Mouse (Mus musculus): ENCODE results near the gene Gabpb1. TPM values are rescaled to one million over a fixed set of nuclear protein-coding genes. Genes with fewer than 3 reads are reported as not detected.

Gabpb1 gene
- polyA plus RNA-seq (2014; fragmentation: Nextera tagmentation; extraction: Ambion mirVana) = 47.4 and 65.8 TPM in 2 replicates

GRCm38 (mm10) chr2:126676122-126676515, at the start of gene Gabpb1:
Gene Gabpb1 (minus strand): TSS chr2:126676337.
- Histone ChIP-seq H3K9me3 (ENCODE audit: control insufficient read depth, low read length) (0 out of 2 replicates have a peak, but pooled peaks cover 6% of the 10 kb centered on the region), H3K4me1 (ENCODE audit: control insufficient read depth, insufficient read depth, low read length) (peaks cover 23% of the 10 kb centered on the region), H3K9ac (ENCODE audit: low read depth, low read length) (peak within 1 kb of the TSS; percentile 100), H3K4me2 (replicated peaks; ENCODE audit: low read depth, low read length) (peak within 1 kb of the TSS; percentile 57), H3K36me3 (ENCODE audit: control insufficient read depth, insufficient read depth, low read length) (no peaks in the 10 kb centered on the region; the same call in 1 of the 2 replicates), H3K4me3 (ENCODE audit: low read length) (peak within 1 kb of the TSS; percentile 94), H3K27me3 (ENCODE audit: control insufficient read depth, insufficient read depth, low read length) (no peaks in the 10 kb centered on the region), H3K27ac (ENCODE audit: low read depth, low read length) (peak within 1 kb of the TSS; percentile 99)
- 26% methylated on average over 12 of the region's 12 CpGs for WGBS
- ATAC-seq (ENCODE audit: low FRiP score, low TSS enrichment) = no peak

GRCm38 (mm10) chr2:126712950-126713349, 36.8 kb upstream of the Gabpb1 start:
- peaks cover 7% of the 10 kb centered on the region for H3K4me1 ChIP-seq (ENCODE audit: control insufficient read depth, insufficient read depth, low read length)
- no peak overlapping the region for H3K27ac ChIP-seq (ENCODE audit: low read depth, low read length)
- H3K27me3 ChIP-seq (ENCODE audit: control insufficient read depth, insufficient read depth, low read length) = no peaks in the 10 kb centered on the region
- H3K4me2 ChIP-seq (replicated peaks; ENCODE audit: low read depth, low read length) = no peak overlapping the region
- no peaks in the 10 kb centered on the region for H3K36me3 ChIP-seq (ENCODE audit: control insufficient read depth, insufficient read depth, low read length)
- H3K4me3 ChIP-seq (ENCODE audit: low read length) = no peak overlapping the region
- no peak for ATAC-seq (ENCODE audit: low FRiP score, low TSS enrichment)
- H3K9ac ChIP-seq (ENCODE audit: low read depth, low read length) = no peak overlapping the region
- H3K9me3 ChIP-seq (ENCODE audit: control insufficient read depth, low read length) = no peaks in the 10 kb centered on the region

- no peaks in the 10 kb centered on the region for H3K27me3 ChIP-seq (ENCODE audit: control insufficient read depth, insufficient read depth, low read length)
- H3K27ac ChIP-seq (ENCODE audit: low read depth, low read length) = no peak overlapping the region
- no peaks in the 10 kb centered on the region for H3K36me3 ChIP-seq (ENCODE audit: control insufficient read depth, insufficient read depth, low read length)
- no peak overlapping the region for H3K4me3 ChIP-seq (ENCODE audit: low read length)
- WGBS = 95% methylated on average over 5 of the region's 5 CpGs
- ATAC-seq (ENCODE audit: low FRiP score, low TSS enrichment) = no peak
- H3K4me1 ChIP-seq (ENCODE audit: control insufficient read depth, insufficient read depth, low read length) = peaks cover 8% of the 10 kb centered on the region
- H3K9me3 ChIP-seq (ENCODE audit: control insufficient read depth, low read length) = no peaks in the 10 kb centered on the region
- no peak overlapping the region for H3K4me2 ChIP-seq (replicated peaks; ENCODE audit: low read depth, low read length)
- no peak overlapping the region for H3K9ac ChIP-seq (ENCODE audit: low read depth, low read length)
Measured at GRCm38 (mm10) chr2:126712526-126712925, 36.4 kb upstream of the Gabpb1 start.

GRCm38 (mm10) chr2:126708361-126708760, 32.2 kb upstream of the Gabpb1 start:
- Histone ChIP-seq H3K4me1 (ENCODE audit: control insufficient read depth, insufficient read depth, low read length) (peaks cover 8% of the 10 kb centered on the region), H3K27me3 (ENCODE audit: control insufficient read depth, insufficient read depth, low read length) (no peaks in the 10 kb centered on the region), H3K4me2 (replicated peaks; ENCODE audit: low read depth, low read length) (peak overlapping the region; percentile 77), H3K9ac (ENCODE audit: low read depth, low read length) (peak overlapping the region; percentile 86; the same call in 1 of the 2 replicates), H3K27ac (ENCODE audit: low read depth, low read length) (no peak overlapping the region), H3K4me3 (ENCODE audit: low read length) (peak overlapping the region; percentile 93), H3K36me3 (ENCODE audit: control insufficient read depth, insufficient read depth, low read length) (no peaks in the 10 kb centered on the region), H3K9me3 (ENCODE audit: control insufficient read depth, low read length) (no peaks in the 10 kb centered on the region)
- ATAC-seq (ENCODE audit: low FRiP score, low TSS enrichment) = no peak
- 86% methylated on average over 4 of the region's 4 CpGs for WGBS

GRCm38 (mm10) chr2:126707438-126707779, 31.3 kb upstream of the Gabpb1 start:
- Histone ChIP-seq H3K9me3 (ENCODE audit: control insufficient read depth, low read length) (no peaks in the 10 kb centered on the region), H3K27me3 (ENCODE audit: control insufficient read depth, insufficient read depth, low read length) (no peaks in the 10 kb centered on the region), H3K4me1 (ENCODE audit: control insufficient read depth, insufficient read depth, low read length) (peaks cover 8% of the 10 kb centered on the region), H3K4me3 (ENCODE audit: low read length) (peak overlapping the region; percentile 93), H3K9ac (ENCODE audit: low read depth, low read length) (peak overlapping the region; percentile 86), H3K36me3 (ENCODE audit: control insufficient read depth, insufficient read depth, low read length) (no peaks in the 10 kb centered on the region), H3K27ac (ENCODE audit: low read depth, low read length) (peak overlapping the region; percentile 76; the same call in 1 of the 2 replicates), H3K4me2 (replicated peaks; ENCODE audit: low read depth, low read length) (peak overlapping the region; percentile 77)
- peak; percentile 87 for ATAC-seq (ENCODE audit: low FRiP score, low TSS enrichment)
- 0% methylated on average over 20 of the region's 23 CpGs for WGBS

GRCm38 (mm10) chr2:126706759-126707437, 30.8 kb upstream of the Gabpb1 start, which contains the start of gene Usp8:
Gene Usp8 (plus strand): TSS chr2:126707328.
- peak; percentile 100 for ATAC-seq (ENCODE audit: low FRiP score, low TSS enrichment)
- peak within 1 kb of the TSS; percentile 86 for H3K9ac ChIP-seq (ENCODE audit: low read depth, low read length)
- H3K4me2 ChIP-seq (replicated peaks; ENCODE audit: low read depth, low read length) = peak within 1 kb of the TSS; percentile 77
- H3K9me3 ChIP-seq (ENCODE audit: control insufficient read depth, low read length) = no peaks in the 10 kb centered on the region
- peaks cover 8% of the 10 kb centered on the region for H3K4me1 ChIP-seq (ENCODE audit: control insufficient read depth, insufficient read depth, low read length)
- H3K27ac ChIP-seq (ENCODE audit: low read depth, low read length) = peak within 1 kb of the TSS; percentile 76; the same call in 1 of the 2 replicates
- no peaks in the 10 kb centered on the region for H3K36me3 ChIP-seq (ENCODE audit: control insufficient read depth, insufficient read depth, low read length)
- no peaks in the 10 kb centered on the region for H3K27me3 ChIP-seq (ENCODE audit: control insufficient read depth, insufficient read depth, low read length)
- 2% methylated on average over 47 of the region's 47 CpGs for WGBS
- peak within 1 kb of the TSS; percentile 93 for H3K4me3 ChIP-seq (ENCODE audit: low read length)

- no peak overlapping the region for H3K9ac ChIP-seq (ENCODE audit: low read depth, low read length)
- H3K4me1 ChIP-seq (ENCODE audit: control insufficient read depth, insufficient read depth, low read length) = no peaks in the 10 kb centered on the region
- no peaks in the 10 kb centered on the region for H3K27me3 ChIP-seq (ENCODE audit: control insufficient read depth, insufficient read depth, low read length)
- WGBS = 84% methylated on average over 6 of the region's 6 CpGs
- no peak overlapping the region for H3K27ac ChIP-seq (ENCODE audit: low read depth, low read length)
- no peak for ATAC-seq (ENCODE audit: low FRiP score, low TSS enrichment)
- no peaks in the 10 kb centered on the region for H3K9me3 ChIP-seq (ENCODE audit: control insufficient read depth, low read length)
- no peaks in the 10 kb centered on the region for H3K36me3 ChIP-seq (ENCODE audit: control insufficient read depth, insufficient read depth, low read length)
- no peak overlapping the region for H3K4me2 ChIP-seq (replicated peaks; ENCODE audit: low read depth, low read length)
- no peak overlapping the region for H3K4me3 ChIP-seq (ENCODE audit: low read length)
Measured at GRCm38 (mm10) chr2:126695285-126695684, 19.1 kb upstream of the Gabpb1 start.

GRCm38 (mm10) chr2:126691290-126691689, 15.2 kb upstream of the Gabpb1 start:
- Histone ChIP-seq H3K27ac (ENCODE audit: low read depth, low read length) (no peak overlapping the region), H3K9me3 (ENCODE audit: control insufficient read depth, low read length) (peaks cover 4% of the 10 kb centered on the region), H3K36me3 (ENCODE audit: control insufficient read depth, insufficient read depth, low read length) (no peaks in the 10 kb centered on the region), H3K4me2 (replicated peaks; ENCODE audit: low read depth, low read length) (no peak overlapping the region), H3K4me1 (ENCODE audit: control insufficient read depth, insufficient read depth, low read length) (no peaks in the 10 kb centered on the region), H3K9ac (ENCODE audit: low read depth, low read length) (no peak overlapping the region), H3K4me3 (ENCODE audit: low read length) (no peak overlapping the region), H3K27me3 (ENCODE audit: control insufficient read depth, insufficient read depth, low read length) (no peaks in the 10 kb centered on the region)
- 87% methylated on average over 3 of the region's 3 CpGs for WGBS
- no peak for ATAC-seq (ENCODE audit: low FRiP score, low TSS enrichment)

GRCm38 (mm10) chr2:126682937-126683336, 6.8 kb upstream of the Gabpb1 start:
- H3K9ac ChIP-seq (ENCODE audit: low read depth, low read length) = no peak overlapping the region
- 97% methylated on average over 1 of the region's 1 CpGs for WGBS
- no peak overlapping the region for H3K4me2 ChIP-seq (replicated peaks; ENCODE audit: low read depth, low read length)
- 0 out of 2 replicates have a peak, but pooled peaks cover 6% of the 10 kb centered on the region for H3K9me3 ChIP-seq (ENCODE audit: control insufficient read depth, low read length)
- H3K27me3 ChIP-seq (ENCODE audit: control insufficient read depth, insufficient read depth, low read length) = no peaks in the 10 kb centered on the region
- no peaks in the 10 kb centered on the region for H3K4me1 ChIP-seq (ENCODE audit: control insufficient read depth, insufficient read depth, low read length)
- no peak overlapping the region for H3K4me3 ChIP-seq (ENCODE audit: low read length)
- peaks cover 6% of the 10 kb centered on the region; the same call in 1 of the 2 replicates for H3K36me3 ChIP-seq (ENCODE audit: control insufficient read depth, insufficient read depth, low read length)
- no peak overlapping the region for H3K27ac ChIP-seq (ENCODE audit: low read depth, low read length)
- no peak for ATAC-seq (ENCODE audit: low FRiP score, low TSS enrichment)
